Mouse (Mus musculus): ENCODE data around the gene Cfhr1. TPM values are rescaled to one million over a fixed set of nuclear protein-coding genes. Genes with fewer than 3 reads are reported as not detected.

Cfhr1 gene
- polyA plus RNA-seq (2014; fragmentation: Nextera tagmentation; extraction: Ambion mirVana), result not detected in 2 replicates

GRCm38 (mm10) chr1:139560024-139560423, at the start of gene Cfhr1:
TSS of gene Cfhr1 (minus strand) at chr1:139560272.
- WGBS, result 69% methylated on average over 1 of the region's 1 CpGs
- H3K9me3 ChIP-seq (ENCODE audit: control insufficient read depth, low read length), result no peaks in the 10 kb centered on the region
- no peak within 1 kb of the TSS for H3K4me2 ChIP-seq (ENCODE audit: low read depth, severe bottlenecking)
- H3K4me1 ChIP-seq (ENCODE audit: control insufficient read depth, insufficient read depth, low read length), result no peaks in the 10 kb centered on the region
- H3K27me3 ChIP-seq (ENCODE audit: control insufficient read depth, insufficient read depth, low read length), result no peaks in the 10 kb centered on the region
- no peak within 1 kb of the TSS for H3K9ac ChIP-seq (ENCODE audit: low read length)
- H3K27ac ChIP-seq (replicated peaks; ENCODE audit: low read depth, low read length), result no peak within 1 kb of the TSS
- no peak within 1 kb of the TSS for H3K4me3 ChIP-seq (ENCODE audit: low read depth, low read length)
- H3K36me3 ChIP-seq (ENCODE audit: control insufficient read depth, insufficient read depth, low read length), result no peaks in the 10 kb centered on the region
- DNase-seq (ENCODE audit: low spot score) (no peak), ATAC-seq (ENCODE audit: insufficient number of reproducible peaks, low FRiP score, low TSS enrichment, low read depth) (no peak)

GRCm38 (mm10) chr1:139551311-139551710, 8.8 kb downstream of the Cfhr1 start:
- Histone ChIP-seq H3K9me3 (ENCODE audit: control insufficient read depth, low read length) (no peaks in the 10 kb centered on the region), H3K4me1 (ENCODE audit: control insufficient read depth, insufficient read depth, low read length) (no peaks in the 10 kb centered on the region), H3K27me3 (ENCODE audit: control insufficient read depth, insufficient read depth, low read length) (no peaks in the 10 kb centered on the region), H3K27ac (replicated peaks; ENCODE audit: low read depth, low read length) (no peak overlapping the region), H3K36me3 (ENCODE audit: control insufficient read depth, insufficient read depth, low read length) (no peaks in the 10 kb centered on the region), H3K9ac (ENCODE audit: low read length) (no peak overlapping the region), H3K4me3 (ENCODE audit: low read depth, low read length) (no peak overlapping the region), H3K4me2 (ENCODE audit: low read depth, severe bottlenecking) (no peak overlapping the region)
- ATAC-seq (ENCODE audit: insufficient number of reproducible peaks, low FRiP score, low TSS enrichment, low read depth) (no peak), DNase-seq (ENCODE audit: low spot score) (no peak)
- 90% methylated on average over 1 of the region's 1 CpGs for WGBS

- Histone ChIP-seq H3K4me1 (ENCODE audit: control insufficient read depth, insufficient read depth, low read length) (no peaks in the 10 kb centered on the region), H3K4me3 (ENCODE audit: low read depth, low read length) (no peak overlapping the region), H3K9me3 (ENCODE audit: control insufficient read depth, low read length) (no peaks in the 10 kb centered on the region), H3K27me3 (ENCODE audit: control insufficient read depth, insufficient read depth, low read length) (no peaks in the 10 kb centered on the region), H3K36me3 (ENCODE audit: control insufficient read depth, insufficient read depth, low read length) (no peaks in the 10 kb centered on the region), H3K9ac (ENCODE audit: low read length) (no peak overlapping the region), H3K4me2 (ENCODE audit: low read depth, severe bottlenecking) (no peak overlapping the region), H3K27ac (replicated peaks; ENCODE audit: low read depth, low read length) (no peak overlapping the region)
- no peak for DNase-seq (ENCODE audit: low spot score)
- no peak for ATAC-seq (ENCODE audit: insufficient number of reproducible peaks, low FRiP score, low TSS enrichment, low read depth)
- WGBS, result 93% methylated on average over 1 of the region's 1 CpGs
These were observed 11.5 kb downstream of the Cfhr1 start for GRCm38 (mm10) chr1:139548536-139548935.

GRCm38 (mm10) chr1:139514556-139514955, 45.5 kb downstream of the Cfhr1 start:
- WGBS, result 86% methylated on average over 12 of the region's 12 CpGs
- no peaks in the 10 kb centered on the region for H3K4me1 ChIP-seq (ENCODE audit: control insufficient read depth, insufficient read depth, low read length)
- DNase-seq (ENCODE audit: low spot score), result no peak
- no peak overlapping the region for H3K9ac ChIP-seq (ENCODE audit: low read length)
- H3K4me2 ChIP-seq (ENCODE audit: low read depth, severe bottlenecking), result no peak overlapping the region
- no peak overlapping the region for H3K27ac ChIP-seq (replicated peaks; ENCODE audit: low read depth, low read length)
- no peaks in the 10 kb centered on the region for H3K36me3 ChIP-seq (ENCODE audit: control insufficient read depth, insufficient read depth, low read length)
- no peaks in the 10 kb centered on the region for H3K27me3 ChIP-seq (ENCODE audit: control insufficient read depth, insufficient read depth, low read length)
- H3K4me3 ChIP-seq (ENCODE audit: low read depth, low read length), result no peak overlapping the region
- H3K9me3 ChIP-seq (ENCODE audit: control insufficient read depth, low read length), result no peaks in the 10 kb centered on the region
- no peak for ATAC-seq (ENCODE audit: insufficient number of reproducible peaks, low FRiP score, low TSS enrichment, low read depth)

GRCm38 (mm10) chr1:139501258-139501752, 58.8 kb downstream of the Cfhr1 start, which contains the start of gene F13b:
TSS of gene F13b (plus strand) at chr1:139501702.
- H3K9ac ChIP-seq (ENCODE audit: low read length), result no peak within 1 kb of the TSS
- H3K4me3 ChIP-seq (ENCODE audit: low read depth, low read length), result no peak within 1 kb of the TSS
- H3K4me1 ChIP-seq (ENCODE audit: control insufficient read depth, insufficient read depth, low read length), result no peaks in the 10 kb centered on the region
- H3K27me3 ChIP-seq (ENCODE audit: control insufficient read depth, insufficient read depth, low read length), result no peaks in the 10 kb centered on the region
- WGBS, result 90% methylated on average over 3 of the region's 3 CpGs
- DNase-seq (ENCODE audit: low spot score) (no peak), ATAC-seq (ENCODE audit: insufficient number of reproducible peaks, low FRiP score, low TSS enrichment, low read depth) (no peak)
- no peaks in the 10 kb centered on the region for H3K9me3 ChIP-seq (ENCODE audit: control insufficient read depth, low read length)
- H3K27ac ChIP-seq (replicated peaks; ENCODE audit: low read depth, low read length), result no peak within 1 kb of the TSS
- no peak within 1 kb of the TSS for H3K4me2 ChIP-seq (ENCODE audit: low read depth, severe bottlenecking)
- no peaks in the 10 kb centered on the region for H3K36me3 ChIP-seq (ENCODE audit: control insufficient read depth, insufficient read depth, low read length)

- Histone ChIP-seq H3K36me3 (ENCODE audit: control insufficient read depth, insufficient read depth, low read length) (no peaks in the 10 kb centered on the region), H3K9me3 (ENCODE audit: control insufficient read depth, low read length) (no peaks in the 10 kb centered on the region), H3K27ac (replicated peaks; ENCODE audit: low read depth, low read length) (no peak overlapping the region), H3K27me3 (ENCODE audit: control insufficient read depth, insufficient read depth, low read length) (no peaks in the 10 kb centered on the region), H3K4me3 (ENCODE audit: low read depth, low read length) (no peak overlapping the region), H3K9ac (ENCODE audit: low read length) (no peak overlapping the region), H3K4me1 (ENCODE audit: control insufficient read depth, insufficient read depth, low read length) (no peaks in the 10 kb centered on the region), H3K4me2 (ENCODE audit: low read depth, severe bottlenecking) (no peak overlapping the region)
- DNase-seq (ENCODE audit: low spot score) (no peak), ATAC-seq (ENCODE audit: insufficient number of reproducible peaks, low FRiP score, low TSS enrichment, low read depth) (no peak)
These were observed 60.3 kb downstream of the Cfhr1 start for GRCm38 (mm10) chr1:139499751-139500150.

Other genes starting within 250 kb of the Cfhr1 start
- 0.20 and 0.28 TPM in 2 replicates for gene Crb1, start 183.2 kb downstream of the Cfhr1 start, polyA plus RNA-seq (2014; fragmentation: Nextera tagmentation; extraction: Ambion mirVana)
- 13.4 and 14.8 TPM in 2 replicates for gene Zbtb41, start 138.0 kb downstream of the Cfhr1 start, polyA plus RNA-seq (2014; fragmentation: Nextera tagmentation; extraction: Ambion mirVana)
- 26.8 and 28.9 TPM in 2 replicates for gene Aspm, start 105.5 kb downstream of the Cfhr1 start, polyA plus RNA-seq (2014; fragmentation: Nextera tagmentation; extraction: Ambion mirVana)
- not detected in 2 replicates for gene F13b, start 58.6 kb downstream of the Cfhr1 start, polyA plus RNA-seq (2014; fragmentation: Nextera tagmentation; extraction: Ambion mirVana)
- gene Gm4788, start 221.0 kb upstream of the Cfhr1 start, polyA plus RNA-seq (2014; fragmentation: Nextera tagmentation; extraction: Ambion mirVana), result not detected in 2 replicates

Measured in limb, embryonic 11.5 days (tissue).